Mouse (Mus musculus): Measurements from ENCODE around the gene Gdf15. TPM values are rescaled to one million over a fixed set of nuclear protein-coding genes. Genes with fewer than 3 reads are reported as not detected.

Gdf15 gene
- total and polyA plus RNA-seq, 2 experiments from 2014 or later, result 0.41 to 1.7 TPM

DNA sequence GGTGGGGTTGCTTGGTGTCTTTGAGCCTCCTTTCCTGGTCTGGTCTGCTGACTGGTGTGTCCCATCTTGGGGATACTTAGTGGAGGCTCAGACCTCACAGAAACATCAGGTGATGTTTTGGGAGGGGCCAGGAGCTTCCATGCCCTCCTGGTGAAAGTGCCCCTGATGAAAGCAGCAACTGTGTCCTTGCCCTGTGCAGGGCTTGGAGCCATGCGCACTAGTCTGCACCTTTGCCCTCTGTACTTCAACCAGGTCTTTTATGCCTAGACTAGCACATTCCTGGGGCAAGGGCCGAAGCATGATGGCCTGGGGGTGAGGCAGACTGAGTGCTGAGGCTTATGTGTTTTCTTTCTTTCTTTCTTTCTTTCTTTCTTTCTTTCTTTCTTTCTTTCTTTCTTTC is 33.3 kb upstream of the Gdf15 start:
- Histone ChIP-seq H3K4me1 (ENCODE audit: insufficient read depth, low read length) (no peaks in the 10 kb centered on the region; the same call in 1 of the 2 replicates), H3K4me2 (ENCODE audit: low read depth, low read length) (no peak overlapping the region), H3K9ac (replicated peaks; ENCODE audit: low read length) (no peak overlapping the region), H3K36me3 (ENCODE audit: insufficient read depth, low read length) (no peaks in the 10 kb centered on the region), H3K27ac (no peak overlapping the region), H3K4me3 (ENCODE audit: low read length) (no peak overlapping the region), H3K9me3 (ENCODE audit: low read length) (no peaks in the 10 kb centered on the region), H3K27me3 (ENCODE audit: insufficient read depth, low read length) (no peaks in the 10 kb centered on the region)
- DNase-seq (ENCODE audit: low spot score) (no peak), ATAC-seq (no peak)
- no peak for TF ChIP-seq CTCF (IDR thresholded peaks at IDR 0.05; ENCODE audit: low read depth)
- WGBS, result 79% methylated on average over 2 of the region's 2 CpGs

DNA sequence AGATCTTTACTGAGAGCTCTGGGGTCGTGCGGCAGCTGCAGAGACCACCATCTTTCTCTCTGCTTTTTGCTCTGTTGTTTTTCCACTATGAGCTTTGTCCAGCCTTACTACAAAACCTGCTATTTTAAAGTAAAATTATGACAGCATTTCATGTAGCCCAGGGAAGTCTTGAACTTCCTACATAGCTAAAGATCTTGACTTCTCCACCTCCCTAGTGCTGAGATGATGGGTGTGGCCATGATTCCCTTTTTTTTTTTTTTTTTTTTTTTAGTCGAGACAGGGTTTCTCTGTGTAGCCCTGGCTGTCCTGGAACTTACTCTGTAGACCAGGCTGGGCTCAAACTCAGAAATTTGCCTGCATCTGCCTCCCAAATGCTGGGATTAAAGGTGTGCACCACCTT is 32.4 kb upstream of the Gdf15 start:
- Histone ChIP-seq H3K4me1 (ENCODE audit: insufficient read depth, low read length) (no peaks in the 10 kb centered on the region; the same call in 1 of the 2 replicates), H3K9ac (replicated peaks; ENCODE audit: low read length) (no peak overlapping the region), H3K27ac (no peak overlapping the region), H3K4me2 (ENCODE audit: low read depth, low read length) (no peak overlapping the region), H3K9me3 (ENCODE audit: low read length) (no peaks in the 10 kb centered on the region), H3K36me3 (ENCODE audit: insufficient read depth, low read length) (no peaks in the 10 kb centered on the region), H3K27me3 (ENCODE audit: insufficient read depth, low read length) (no peaks in the 10 kb centered on the region), H3K4me3 (ENCODE audit: low read length) (no peak overlapping the region)
- no peak for DNase-seq (ENCODE audit: low spot score)
- TF ChIP-seq CTCF (IDR thresholded peaks at IDR 0.05; ENCODE audit: low read depth), result no peak
- no peak for ATAC-seq
- WGBS, result 84% methylated on average over 3 of the region's 3 CpGs

- Histone ChIP-seq H3K9ac (replicated peaks; ENCODE audit: low read length) (no peak overlapping the region), H3K4me1 (ENCODE audit: insufficient read depth, low read length) (peaks cover 4% of the 10 kb centered on the region; the same call in 1 of the 2 replicates), H3K36me3 (ENCODE audit: insufficient read depth, low read length) (no peaks in the 10 kb centered on the region), H3K27me3 (ENCODE audit: insufficient read depth, low read length) (no peaks in the 10 kb centered on the region), H3K9me3 (ENCODE audit: low read length) (no peaks in the 10 kb centered on the region), H3K27ac (peak overlapping the region; percentile 58; the same call in 1 of the 2 replicates), H3K4me2 (ENCODE audit: low read depth, low read length) (no peak overlapping the region), H3K4me3 (ENCODE audit: low read length) (no peak overlapping the region)
- WGBS, result 10% methylated on average over 4 of the region's 4 CpGs
- DNase-seq (ENCODE audit: low spot score) (peak; percentile 66), ATAC-seq (peak; percentile 28; the same call in 1 of the 2 replicates)
- no peak for TF ChIP-seq CTCF (IDR thresholded peaks at IDR 0.05; ENCODE audit: low read depth)
Observed at GRCm38 (mm10) chr8:70663691-70664090, 31.4 kb upstream of the Gdf15 start.

DNA sequence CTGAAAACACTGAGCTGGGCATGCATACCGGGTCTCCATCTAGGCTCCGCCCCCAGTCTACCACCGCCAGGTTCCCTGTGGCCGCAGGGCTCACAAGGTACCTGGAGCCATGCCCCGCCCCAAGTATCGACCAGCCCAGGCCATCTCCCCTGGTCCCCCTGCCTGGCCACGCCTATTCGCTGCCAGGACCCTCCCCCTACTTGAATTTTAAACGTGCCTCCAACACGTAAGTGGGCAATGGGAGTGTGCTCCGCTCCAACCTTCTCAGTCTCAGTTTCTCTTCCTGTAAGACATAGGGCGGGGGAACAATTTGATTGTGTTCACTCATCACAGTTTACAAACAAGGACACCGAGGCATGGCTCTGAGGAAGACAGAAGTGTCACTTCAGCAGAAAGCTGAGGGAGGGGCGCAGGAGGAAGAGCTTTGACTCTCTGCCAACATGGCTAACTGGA is 28.0 kb upstream of the Gdf15 start, which contains the start of gene Pgpep1:
Gene Pgpep1 (minus strand): TSS at position 116 of the 453 bp plus-strand sequence.
- H3K4me1 ChIP-seq (ENCODE audit: insufficient read depth, low read length), result peaks cover 10% of the 10 kb centered on the region; the same call in 1 of the 2 replicates
- H3K9me3 ChIP-seq (ENCODE audit: low read length), result no peaks in the 10 kb centered on the region
- TF ChIP-seq CTCF (IDR thresholded peaks at IDR 0.05; ENCODE audit: low read depth), result no peak
- DNase-seq (ENCODE audit: low spot score), result peak; percentile 44
- 6% methylated on average over 14 of the region's 14 CpGs for WGBS
- H3K27ac ChIP-seq, result peak within 1 kb of the TSS; percentile 48; the same call in 1 of the 2 replicates
- H3K36me3 ChIP-seq (ENCODE audit: insufficient read depth, low read length), result peaks cover 12% of the 10 kb centered on the region
- peak within 1 kb of the TSS; percentile 71 for H3K4me3 ChIP-seq (ENCODE audit: low read length)
- H3K4me2 ChIP-seq (ENCODE audit: low read depth, low read length), result peak within 1 kb of the TSS; percentile 81
- no peaks in the 10 kb centered on the region for H3K27me3 ChIP-seq (ENCODE audit: insufficient read depth, low read length)
- ATAC-seq, result peak; percentile 36
- peak within 1 kb of the TSS; percentile 67 for H3K9ac ChIP-seq (replicated peaks; ENCODE audit: low read length)

- H3K27me3 ChIP-seq (ENCODE audit: insufficient read depth, low read length), result no peaks in the 10 kb centered on the region
- H3K9me3 ChIP-seq (ENCODE audit: low read length), result no peaks in the 10 kb centered on the region
- TF ChIP-seq CTCF (IDR thresholded peaks at IDR 0.05; ENCODE audit: low read depth), result no peak
- peak overlapping the region; percentile 67 for H3K9ac ChIP-seq (replicated peaks; ENCODE audit: low read length)
- DNase-seq (ENCODE audit: low spot score) (peak; percentile 87), ATAC-seq (peak; percentile 89)
- WGBS, result under 1% methylated on average over 41 of the region's 44 CpGs
- peaks cover 16% of the 10 kb centered on the region for H3K36me3 ChIP-seq (ENCODE audit: insufficient read depth, low read length)
- peak overlapping the region; percentile 81 for H3K4me2 ChIP-seq (ENCODE audit: low read depth, low read length)
- H3K27ac ChIP-seq, result peak overlapping the region; percentile 48; the same call in 1 of the 2 replicates
- peak overlapping the region; percentile 71 for H3K4me3 ChIP-seq (ENCODE audit: low read length)
- H3K4me1 ChIP-seq (ENCODE audit: insufficient read depth, low read length), result peaks cover 10% of the 10 kb centered on the region; the same call in 1 of the 2 replicates
Observed at GRCm38 (mm10) chr8:70659604-70660272, 27.5 kb upstream of the Gdf15 start.

- Histone ChIP-seq H3K9me3 (ENCODE audit: low read length) (no peaks in the 10 kb centered on the region), H3K4me1 (ENCODE audit: insufficient read depth, low read length) (peaks cover 10% of the 10 kb centered on the region; the same call in 1 of the 2 replicates), H3K27ac (peak overlapping the region; percentile 45; the same call in 1 of the 2 replicates), H3K9ac (replicated peaks; ENCODE audit: low read length) (peak overlapping the region; percentile 67), H3K4me3 (ENCODE audit: low read length) (peak overlapping the region; percentile 71), H3K36me3 (ENCODE audit: insufficient read depth, low read length) (peaks cover 16% of the 10 kb centered on the region), H3K4me2 (ENCODE audit: low read depth, low read length) (peak overlapping the region; percentile 81), H3K27me3 (ENCODE audit: insufficient read depth, low read length) (no peaks in the 10 kb centered on the region)
- ATAC-seq, result peak; percentile 42
- DNase-seq (ENCODE audit: low spot score), result no peak
- under 1% methylated on average over 31 of the region's 31 CpGs for WGBS
- no peak for TF ChIP-seq CTCF (IDR thresholded peaks at IDR 0.05; ENCODE audit: low read depth)
Observed at GRCm38 (mm10) chr8:70658897-70659603, 26.8 kb upstream of the Gdf15 start.
